Mouse (Mus musculus) spleen, postnatal 36 days (tissue): ENCODE results near the gene Dgcr8.

Experiments
- DNase-seq, 2 experiments: peaks; one replicate each; pipeline ENCODE4 v3.0.0; 2022; ENCODE audit warnings: low spot score in 2 of 2, mixed read lengths in 1 of 2

The Dgcr8 gene

GRCm38 (mm10) chr16:18249364-18249967 is 39.6 kb downstream of the Dgcr8 start:
- DNase-seq: peak; percentile 71

- peak; percentile 99 for DNase-seq
Measured at GRCm38 (mm10) chr16:18248433-18249363, 40.3 kb downstream of the Dgcr8 start, which contains the start of the genes Trmt2a and Ranbp1. Gene Trmt2a (plus strand): TSS chr16:18248679. Gene Ranbp1 (minus strand): TSS chr16:18248732.

- DNase-seq: peak in 1 of 2 experiments; percentile 23
Measured at GRCm38 (mm10) chr16:18247521-18248399, 41.3 kb downstream of the Dgcr8 start.

- no peak for DNase-seq
Measured at GRCm38 (mm10) chr16:18241581-18241980, 47.5 kb downstream of the Dgcr8 start.

GRCm38 (mm10) chr16:18236676-18237501 is 52.2 kb downstream of the Dgcr8 start:
- no peak for DNase-seq

GRCm38 (mm10) chr16:18235389-18236065 is 53.5 kb downstream of the Dgcr8 start:
- DNase-seq: peak; percentile 53 to 57

GRCm38 (mm10) chr16:18234671-18235388 is 54.2 kb downstream of the Dgcr8 start, which contains the start of gene Zdhhc8:
Gene Zdhhc8 (minus strand): TSS chr16:18235136.
- peak; percentile 64 for DNase-seq

- DNase-seq: no peak
Measured at GRCm38 (mm10) chr16:18233919-18234670, 55.0 kb downstream of the Dgcr8 start.

- no peak for DNase-seq
Measured at GRCm38 (mm10) chr16:18233451-18233850, 55.6 kb downstream of the Dgcr8 start.

GRCm38 (mm10) chr16:18231451-18231850 is 57.6 kb downstream of the Dgcr8 start:
- no peak for DNase-seq

GRCm38 (mm10) chr16:18231047-18231446 is 58.0 kb downstream of the Dgcr8 start:
- no peak for DNase-seq

GRCm38 (mm10) chr16:18230617-18231016 is 58.4 kb downstream of the Dgcr8 start:
- no peak for DNase-seq

- DNase-seq: no peak
Measured at GRCm38 (mm10) chr16:18229622-18230021, 59.4 kb downstream of the Dgcr8 start.

- DNase-seq: no peak
Measured at GRCm38 (mm10) chr16:18228856-18229255, 60.2 kb downstream of the Dgcr8 start.

GRCm38 (mm10) chr16:18227897-18228422 is 61.1 kb downstream of the Dgcr8 start:
- no peak for DNase-seq

- DNase-seq: no peak
Measured at GRCm38 (mm10) chr16:18227187-18227586, 61.9 kb downstream of the Dgcr8 start.

- DNase-seq: no peak
Measured at GRCm38 (mm10) chr16:18222188-18222587, 66.9 kb downstream of the Dgcr8 start.

- no peak for DNase-seq
Measured at GRCm38 (mm10) chr16:18221543-18221898, 67.5 kb downstream of the Dgcr8 start.
